Mouse (Mus musculus): ENCODE measurements around the gene Smpdl3b. TPM values are rescaled to one million over a fixed set of nuclear protein-coding genes. Genes with fewer than 3 reads are reported as not detected.
"Not testable (repeated sequence)": the region's sequence is repeated elsewhere in the genome, so short reads cannot be mapped to it uniquely, and the experiment has no call there.

The Smpdl3b gene
- polyA plus RNA-seq, 1 experiment from 2014 or later, result 14.1 TPM

- in situ Hi-C loops (cut with MboI; ENCODE audit: low pct_unique_long_range_greater_than_20kb), result loop anchor here (5.0 kb wide), 2 partner anchors 44 to 154 kb away; no protein-coding TSS in a partner anchor
- TF ChIP-seq CTCF (IDR thresholded peaks at IDR 0.05), result no peak
- CTCF ChIA-PET, result interaction anchor here (1.2 to 5.4 kb wide), 2 partner anchors 21 to 45 kb away, joined by 4 to 33 read pairs; partner anchors contain the start of gene Smpdl3b
- POLR2A ChIA-PET, result no interaction called here
- H3K27me3 ChIP-seq, result no peaks in the 10 kb centered on the region
- ATAC-seq (no peak), DNase-seq (ENCODE audit: low read depth, low spot score) (no peak)
Observed at GRCm38 (mm10) chr4:132778562-132779201, 21.6 kb upstream of the Smpdl3b start.

GRCm38 (mm10) chr4:132776764-132777163 is 19.7 kb upstream of the Smpdl3b start:
- DNase-seq (ENCODE audit: low read depth, low spot score) (no peak), ATAC-seq (no peak)
- peak; percentile 61 for TF ChIP-seq CTCF (IDR thresholded peaks at IDR 0.05)
- in situ Hi-C loops (cut with MboI; ENCODE audit: low pct_unique_long_range_greater_than_20kb), result loop anchor here (5.0 kb wide), 2 partner anchors 46 to 156 kb away; no protein-coding TSS in a partner anchor
- H3K27me3 ChIP-seq, result no peaks in the 10 kb centered on the region
- CTCF ChIA-PET, result interaction anchor here (1.1 to 5.4 kb wide), 7 partner anchors 11 to 64 kb away, joined by 3 to 33 read pairs (median 4); no protein-coding TSS in a partner anchor
- POLR2A ChIA-PET, result interaction anchor here (0.6 to 1.3 kb wide), 2 partner anchors 29 to 48 kb away, joined by 3 to 5 read pairs; no protein-coding TSS in a partner anchor

DNA sequence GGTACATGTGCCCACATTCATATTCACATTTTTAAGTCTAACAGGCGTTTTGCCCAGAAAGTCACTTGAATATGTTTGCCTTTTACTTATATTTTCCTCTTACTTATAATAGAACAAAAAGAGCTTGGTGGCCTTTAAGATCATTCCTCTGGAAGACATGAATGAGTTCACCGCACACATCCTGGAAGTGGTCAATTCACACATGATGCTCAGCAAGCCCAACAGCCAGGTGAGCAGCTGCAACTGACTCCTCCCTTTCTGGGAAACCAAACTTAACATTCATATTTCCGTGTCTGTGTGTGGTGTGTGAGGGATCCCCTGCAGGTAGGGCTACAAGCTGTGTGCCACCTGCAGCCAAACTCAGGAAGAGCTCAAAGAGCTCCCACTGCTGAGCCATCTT is 17.9 kb upstream of the Smpdl3b start:
- H3K27me3 ChIP-seq, result no peaks in the 10 kb centered on the region
- no peak for ATAC-seq
- in situ Hi-C loops (cut with MboI; ENCODE audit: low pct_unique_long_range_greater_than_20kb), result loop anchor here (5.0 kb wide), 2 partner anchors 47 to 157 kb away; no protein-coding TSS in a partner anchor
- ChIA-PET POLR2A (no interaction called here), CTCF (interaction anchor here (5.4 kb wide), 1 partner anchor 49 kb away, joined by 33 read pairs; no protein-coding TSS in a partner anchor)
- TF ChIP-seq CTCF (IDR thresholded peaks at IDR 0.05), result no peak
- DNase-seq (ENCODE audit: low read depth, low spot score), result no peak

- H3K27me3 ChIP-seq, result no peaks in the 10 kb centered on the region
- ChIA-PET CTCF (interaction anchor here (1.2 to 1.3 kb wide), 2 partner anchors 9 to 53 kb away, joined by 3 read pairs; no protein-coding TSS in a partner anchor), POLR2A (no interaction called here)
- TF ChIP-seq CTCF (IDR thresholded peaks at IDR 0.05), result no peak
- in situ Hi-C loops (cut with MboI; ENCODE audit: low pct_unique_long_range_greater_than_20kb), result no loop called here
- DNase-seq (ENCODE audit: low read depth, low spot score) (no peak), ATAC-seq (no peak)
Observed at GRCm38 (mm10) chr4:132771776-132772175, 14.7 kb upstream of the Smpdl3b start.

DNA sequence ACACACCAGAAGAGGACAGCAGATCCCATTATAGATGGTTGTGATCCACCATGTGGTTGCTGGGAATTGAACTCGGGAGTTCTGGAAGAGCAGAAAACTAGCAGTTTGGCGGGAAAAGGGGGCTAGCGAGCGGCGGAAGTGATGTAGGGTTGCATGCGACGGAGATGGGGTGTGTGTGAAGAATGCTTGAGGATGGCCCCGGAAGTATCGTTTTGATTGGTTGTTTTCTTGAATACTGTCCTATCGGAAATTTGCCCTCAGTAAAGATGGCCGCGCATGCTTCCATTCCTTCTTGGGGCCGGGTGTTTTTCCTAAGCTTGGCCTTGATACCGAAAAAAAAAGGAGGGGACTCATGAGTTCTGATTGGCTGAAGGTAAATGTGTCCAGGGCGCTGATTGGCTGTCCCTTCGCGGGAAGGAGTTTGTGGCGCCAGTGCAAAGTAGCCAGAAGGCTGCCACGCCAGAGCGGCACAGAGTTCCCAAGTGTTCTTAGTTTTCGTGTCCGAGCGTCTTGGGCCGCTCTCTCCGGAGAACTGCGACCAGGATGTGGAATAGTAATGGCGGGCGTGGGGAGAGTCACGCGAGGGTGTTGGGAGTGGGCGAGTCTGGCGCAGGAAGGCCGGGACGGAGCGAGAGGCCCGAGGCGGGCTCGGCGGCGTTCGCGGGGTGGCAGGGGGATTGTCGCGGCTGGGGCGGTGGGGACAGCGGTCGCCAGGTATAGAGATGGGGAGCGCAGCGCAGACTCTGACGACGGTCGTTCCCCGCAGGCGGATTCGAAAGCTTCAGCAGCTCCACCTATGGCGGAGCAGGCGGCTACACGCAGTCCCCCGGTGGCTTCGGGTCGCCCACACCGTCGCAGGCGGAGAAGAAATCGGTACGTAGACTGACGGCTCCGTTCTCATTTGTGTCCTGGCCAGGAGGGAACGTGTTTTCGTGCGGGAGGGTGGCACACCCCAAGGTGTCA is 11.1 kb upstream of the Smpdl3b start, which contains the start of gene Rpa2:
Rpa2 (plus strand) TSS at position 419 of the 963 bp plus-strand sequence.
- CTCF ChIA-PET, result interaction anchor here (1.9 kb wide), 1 partner anchor 11 kb away, joined by 7 read pairs; the partner anchor contains the start of gene Smpdl3b
- DNase-seq (ENCODE audit: low read depth, low spot score) (peak; percentile 99), ATAC-seq (peak; percentile 74)
- no peaks in the 10 kb centered on the region for H3K27me3 ChIP-seq
- TF ChIP-seq CTCF (IDR thresholded peaks at IDR 0.05), result no peak
- POLR2A ChIA-PET, result interaction anchor here (0.5 to 0.8 kb wide), 2 partner anchors 9 to 36 kb away, joined by 3 read pairs; no protein-coding TSS in a partner anchor
- in situ Hi-C loops (cut with MboI; ENCODE audit: low pct_unique_long_range_greater_than_20kb), result no loop called here

DNA sequence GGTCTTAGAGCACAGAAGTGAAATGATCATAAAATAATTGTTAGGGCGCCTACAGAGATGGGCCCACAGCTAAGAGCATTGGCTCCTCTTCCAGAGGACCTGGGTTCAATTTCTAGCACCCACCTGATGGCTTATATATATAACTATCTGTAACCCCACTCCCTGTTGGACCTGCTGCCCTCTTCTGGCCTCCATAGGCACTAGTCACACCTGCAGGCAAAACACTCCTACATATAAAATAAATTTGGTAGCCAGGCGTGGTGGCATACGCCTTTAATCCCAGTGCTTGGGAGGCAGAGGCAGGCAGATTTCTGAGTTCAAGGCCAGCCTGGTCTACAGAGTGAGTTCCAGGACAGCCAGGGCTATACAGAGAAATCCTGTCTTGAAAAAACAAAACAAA is 6.1 kb upstream of the Smpdl3b start:
- in situ Hi-C loops (cut with MboI; ENCODE audit: low pct_unique_long_range_greater_than_20kb); ATAC-seq; H3K27me3 ChIP-seq; POLR2A ChIA-PET; DNase-seq (ENCODE audit: low read depth, low spot score): not testable (repeated sequence)
- TF ChIP-seq CTCF (IDR thresholded peaks at IDR 0.05), result peak; percentile 11
- CTCF ChIA-PET, result interaction anchor here (0.9 kb wide), 1 partner anchor 39 kb away, joined by 3 read pairs; no protein-coding TSS in a partner anchor

- POLR2A ChIA-PET, result no interaction called here
- CTCF ChIA-PET, result interaction anchor here (0.9 kb wide), 1 partner anchor 39 kb away, joined by 3 read pairs; no protein-coding TSS in a partner anchor
- TF ChIP-seq CTCF (IDR thresholded peaks at IDR 0.05), result no peak
- DNase-seq (ENCODE audit: low read depth, low spot score) (no peak), ATAC-seq (no peak)
- H3K27me3 ChIP-seq, result no peaks in the 10 kb centered on the region
- in situ Hi-C loops (cut with MboI; ENCODE audit: low pct_unique_long_range_greater_than_20kb), result no loop called here
Observed at GRCm38 (mm10) chr4:132762602-132763001, 5.5 kb upstream of the Smpdl3b start.

- ATAC-seq (no peak), DNase-seq (ENCODE audit: low read depth, low spot score) (no peak)
- in situ Hi-C loops (cut with MboI; ENCODE audit: low pct_unique_long_range_greater_than_20kb), result no loop called here
- no peaks in the 10 kb centered on the region for H3K27me3 ChIP-seq
- no peak for TF ChIP-seq CTCF (IDR thresholded peaks at IDR 0.05)
- ChIA-PET POLR2A (no interaction called here), CTCF (no interaction called here)
Observed at GRCm38 (mm10) chr4:132760296-132760695, 3.2 kb upstream of the Smpdl3b start.

- CTCF ChIA-PET, result interaction anchor here (1.5 to 2.1 kb wide), 3 partner anchors 11 to 66 kb away, joined by 4 to 7 read pairs (median 5); partner anchors contain the start of gene Rpa2
Observed at GRCm38 (mm10) chr4:132757633-132758351, 740 bp upstream of the Smpdl3b start.

More at GRCm38 (mm10) chr4:132757633-132758351, 740 bp upstream of the Smpdl3b start:
- POLR2A ChIA-PET, result no interaction called here
- no peaks in the 10 kb centered on the region for H3K27me3 ChIP-seq
- in situ Hi-C loops (cut with MboI; ENCODE audit: low pct_unique_long_range_greater_than_20kb), result no loop called here
- TF ChIP-seq CTCF (IDR thresholded peaks at IDR 0.05), result no peak
- DNase-seq (ENCODE audit: low read depth, low spot score), result peak; percentile 28
- peak; percentile 69 for ATAC-seq
